Mouse (Mus musculus) neural tube, embryonic 11.5 days (tissue): ENCODE measurements around the gene Znrf3. TPM values are rescaled to one million over a fixed set of nuclear protein-coding genes. Genes with fewer than 3 reads are reported as not detected.

Experiments
- ATAC-seq: fragments of 200-750 bp; cut with Nextera tagmentation; 2 replicates; pipeline ENCODE4 v1.8.0; 2017; ENCODE audit warnings: moderate number of reproducible peaks, mild to moderate bottlenecking, moderate TSS enrichment, moderate library complexity; ENCODE audit not compliant: insufficient read depth, low FRiP score, low TSS enrichment
- DNase-seq: peaks from one replicate; pipeline ENCODE4 v3.0.0-alpha.2; 2015; ENCODE audit warnings: low spot score
- H3K27ac ChIP-seq: fragments of 300-500 bp; sonication (generic); 2 replicates; pipeline ENCODE4 v1.5.1; 2014; ENCODE audit warnings: low read depth, mild to moderate bottlenecking, low read length
- H3K27me3 ChIP-seq: fragments of 300-500 bp; sonication (generic); 2 replicates; pipeline ENCODE4 v1.6.1; 2014; ENCODE audit warnings: mild to moderate bottlenecking, low read length, mixed read lengths; ENCODE audit not compliant: control insufficient read depth, insufficient read depth
- H3K36me3 ChIP-seq: fragments of 300-500 bp; sonication (generic); 2 replicates; pipeline ENCODE4 v1.6.1; 2014; ENCODE audit warnings: mild to moderate bottlenecking, low read length, moderate library complexity, mixed read lengths; ENCODE audit not compliant: control insufficient read depth, insufficient read depth
- H3K4me1 ChIP-seq: fragments of 300-500 bp; sonication (generic); 2 replicates; pipeline ENCODE4 v1.6.1; 2014; ENCODE audit warnings: low read length, mixed read lengths; ENCODE audit not compliant: control insufficient read depth, insufficient read depth
- H3K4me2 ChIP-seq: fragments of 300-500 bp; sonication (generic); 2 replicates; pipeline ENCODE4 v1.6.1; 2014; ENCODE audit warnings: low read depth, mild to moderate bottlenecking, moderate library complexity
- H3K4me3 ChIP-seq: fragments of 300-500 bp; sonication (generic); 2 replicates; pipeline ENCODE4 v1.5.1; 2014; ENCODE audit warnings: low read depth, low read length
- H3K9ac ChIP-seq: fragments of 300-500 bp; sonication (generic); 2 replicates; pipeline ENCODE4 v1.6.1; 2014; ENCODE audit warnings: mild to moderate bottlenecking, low read length
- H3K9me3 ChIP-seq: fragments of 300-500 bp; sonication (generic); 2 replicates; pipeline ENCODE4 v1.6.1; 2016; ENCODE audit warnings: low read length; ENCODE audit not compliant: control insufficient read depth
- WGBS: fragments of 180-500 bp; shearing (Covaris S2); extraction: QIAGEN DNeasy Blood & Tissue Kit; methylation state at CpG from one replicate; pipeline ENCODE4 v1.1.7; 2014; 5-methylcytosine and 5-hydroxymethylcytosine counted together
- polyA plus RNA-seq: library from polyadenylated mRNA; unstranded; fragments of >200 nt; fragmentation: Nextera tagmentation; extraction: Ambion mirVana; gene quantifications from 2 replicates; pipeline ENCODE4 v1.2.1, GENCODE M21; 2014

Gene Znrf3
- polyA plus RNA-seq, 1 experiment from 2014 or later = 9.4 TPM

- Histone ChIP-seq H3K4me2 (no peak overlapping the region), H3K4me1 (peaks cover 4% of the 10 kb centered on the region; the same call in 1 of the 2 replicates), H3K27ac (no peak overlapping the region), H3K9me3 (no peaks in the 10 kb centered on the region), H3K36me3 (no peaks in the 10 kb centered on the region), H3K9ac (no peak overlapping the region), H3K4me3 (no peak overlapping the region), H3K27me3 (no peaks in the 10 kb centered on the region)
- ATAC-seq = no peak
- WGBS = 44% methylated on average over 4 of the region's 4 CpGs
- DNase-seq = no peak
Observed at GRCm38 (mm10) chr11:5421506-5422251, 23.0 kb downstream of the Znrf3 start.

GRCm38 (mm10) chr11:5415617-5416338, 28.9 kb downstream of the Znrf3 start:
- Histone ChIP-seq H3K4me2 (no peak overlapping the region), H3K9me3 (no peaks in the 10 kb centered on the region), H3K27ac (peak overlapping the region; percentile 47; the same call in 1 of the 2 replicates), H3K4me3 (no peak overlapping the region), H3K36me3 (no peaks in the 10 kb centered on the region), H3K27me3 (no peaks in the 10 kb centered on the region), H3K4me1 (peaks cover 19% of the 10 kb centered on the region), H3K9ac (no peak overlapping the region)
- ATAC-seq = no peak
- 10% methylated on average over 6 of the region's 6 CpGs for WGBS
- DNase-seq = peak; percentile 48

DNA sequence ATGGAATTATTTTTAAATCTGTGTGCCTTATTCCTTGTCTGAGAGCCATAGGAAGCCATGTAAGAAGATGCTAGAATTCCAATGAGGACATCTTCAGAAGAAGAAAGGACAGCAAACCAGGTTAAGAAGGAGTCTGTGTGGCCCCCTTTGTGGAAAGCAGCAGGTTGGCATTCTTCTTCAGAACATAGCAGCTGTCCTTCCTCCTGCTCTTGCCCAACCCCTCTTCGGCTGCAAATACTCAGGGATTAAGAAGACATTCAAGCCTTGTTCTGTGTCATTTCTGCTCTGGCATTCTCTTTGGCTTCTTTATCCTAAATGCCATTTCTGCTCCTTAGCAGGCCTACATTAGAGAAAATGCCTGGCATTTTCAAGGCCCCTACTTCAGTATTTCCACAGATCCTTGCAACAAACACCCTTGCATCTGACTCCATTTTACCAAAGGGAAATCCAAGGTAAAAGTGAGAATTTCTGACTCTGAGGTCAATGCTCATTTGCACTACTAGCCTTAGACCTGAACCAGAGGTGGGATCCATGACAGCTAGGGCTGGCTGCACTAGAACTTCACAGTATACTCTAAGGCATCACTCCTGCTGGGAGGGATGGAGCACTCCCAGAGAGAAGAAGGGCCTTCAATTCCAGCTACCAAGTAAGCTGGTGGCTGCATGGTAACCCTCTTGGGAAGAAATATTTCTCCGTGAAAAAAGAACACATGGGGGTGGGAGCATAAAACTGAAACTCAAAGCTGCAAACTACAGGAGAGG, 29.6 kb downstream of the Znrf3 start:
- no peaks in the 10 kb centered on the region for H3K27me3 ChIP-seq
- H3K4me3 ChIP-seq = no peak overlapping the region
- DNase-seq (no peak), ATAC-seq (no peak)
- H3K9ac ChIP-seq = no peak overlapping the region
- no peak overlapping the region for H3K27ac ChIP-seq
- H3K36me3 ChIP-seq = no peaks in the 10 kb centered on the region
- peaks cover 19% of the 10 kb centered on the region for H3K4me1 ChIP-seq
- H3K4me2 ChIP-seq = no peak overlapping the region
- WGBS = 27% methylated on average over 2 of the region's 2 CpGs
- no peaks in the 10 kb centered on the region for H3K9me3 ChIP-seq

DNA sequence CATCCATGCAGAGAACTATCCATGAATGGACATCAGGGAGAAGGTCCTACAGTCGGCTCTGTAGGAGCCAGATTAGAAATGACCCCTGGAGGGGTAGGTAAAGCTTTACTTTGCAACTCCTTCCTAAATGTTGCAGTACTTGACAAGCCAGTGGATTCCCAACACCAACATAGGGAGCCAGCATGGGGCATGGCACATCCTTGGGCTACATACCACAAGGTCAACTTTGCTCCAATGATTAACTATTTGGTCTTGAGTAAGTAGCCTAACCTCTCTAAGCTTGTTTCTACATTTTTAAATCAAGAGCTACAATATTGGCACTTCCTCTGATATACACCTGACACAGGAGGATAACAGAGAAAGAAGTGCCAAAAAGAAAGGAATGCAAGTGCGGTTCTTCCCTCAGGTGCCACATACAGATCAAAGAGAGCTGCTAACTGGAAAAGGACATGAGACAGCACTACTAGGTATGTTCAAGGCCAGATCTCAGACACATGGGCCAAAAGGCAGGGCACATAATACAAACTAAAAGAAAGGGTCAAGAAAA, 31.9 kb downstream of the Znrf3 start:
- no peaks in the 10 kb centered on the region; the same call in 1 of the 2 replicates for H3K9me3 ChIP-seq
- ATAC-seq (no peak), DNase-seq (no peak)
- H3K4me2 ChIP-seq = no peak overlapping the region
- H3K9ac ChIP-seq = no peak overlapping the region
- H3K27ac ChIP-seq = no peak overlapping the region
- no peaks in the 10 kb centered on the region for H3K36me3 ChIP-seq
- H3K27me3 ChIP-seq = no peaks in the 10 kb centered on the region
- peaks cover 19% of the 10 kb centered on the region for H3K4me1 ChIP-seq
- H3K4me3 ChIP-seq = no peak overlapping the region
- WGBS = 66% methylated on average over 2 of the region's 2 CpGs

DNA sequence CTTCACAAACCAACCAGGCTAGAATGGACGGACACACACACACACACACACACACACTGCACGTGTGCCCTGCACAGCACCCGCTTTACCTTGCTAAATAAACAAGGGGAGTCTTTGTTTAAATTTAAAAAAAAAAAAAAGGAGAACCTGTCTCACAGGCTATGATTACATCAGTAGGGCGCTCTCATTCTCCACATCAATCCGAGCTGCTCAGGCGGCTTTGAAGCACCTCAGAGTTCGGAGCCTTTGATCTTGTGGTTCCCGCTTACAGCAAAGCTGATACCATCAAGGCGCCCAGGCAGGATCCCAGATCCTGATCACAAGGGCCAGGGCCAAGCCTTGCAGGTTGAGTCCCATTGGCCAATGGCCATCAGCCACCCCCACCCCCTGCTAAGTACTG, 33.1 kb downstream of the Znrf3 start:
- ATAC-seq = no peak

GRCm38 (mm10) chr11:5404180-5404579, 40.5 kb downstream of the Znrf3 start:
- no peaks in the 10 kb centered on the region for H3K9me3 ChIP-seq
- no peak overlapping the region for H3K9ac ChIP-seq
- no peak overlapping the region for H3K4me3 ChIP-seq
- 79% methylated on average over 2 of the region's 2 CpGs for WGBS
- H3K36me3 ChIP-seq = no peaks in the 10 kb centered on the region
- H3K27ac ChIP-seq = no peak overlapping the region
- no peak for DNase-seq
- no peaks in the 10 kb centered on the region for H3K27me3 ChIP-seq
- no peaks in the 10 kb centered on the region for H3K4me1 ChIP-seq
- no peak overlapping the region for H3K4me2 ChIP-seq
- no peak for ATAC-seq

More for the DNA sequence above, 33.1 kb downstream of the Znrf3 start:
- Histone ChIP-seq H3K27me3 (no peaks in the 10 kb centered on the region), H3K4me3 (no peak overlapping the region), H3K36me3 (no peaks in the 10 kb centered on the region), H3K9ac (no peak overlapping the region), H3K27ac (no peak overlapping the region), H3K4me2 (no peak overlapping the region), H3K4me1 (peaks cover 17% of the 10 kb centered on the region), H3K9me3 (no peaks in the 10 kb centered on the region; the same call in 1 of the 2 replicates)
- DNase-seq = no peak
- 25% methylated on average over 9 of the region's 9 CpGs for WGBS

GRCm38 (mm10) chr11:5402127-5402733, 42.4 kb downstream of the Znrf3 start:
- no peaks in the 10 kb centered on the region for H3K4me1 ChIP-seq
- H3K27ac ChIP-seq = no peak overlapping the region
- no peaks in the 10 kb centered on the region for H3K27me3 ChIP-seq
- no peaks in the 10 kb centered on the region for H3K9me3 ChIP-seq
- WGBS = 63% methylated on average over 4 of the region's 4 CpGs
- no peak overlapping the region for H3K9ac ChIP-seq
- H3K36me3 ChIP-seq = no peaks in the 10 kb centered on the region
- H3K4me3 ChIP-seq = no peak overlapping the region
- no peak overlapping the region for H3K4me2 ChIP-seq
- DNase-seq = no peak
- ATAC-seq = no peak

GRCm38 (mm10) chr11:5398301-5399053, 46.2 kb downstream of the Znrf3 start:
- H3K36me3 ChIP-seq = no peaks in the 10 kb centered on the region
- no peaks in the 10 kb centered on the region for H3K4me1 ChIP-seq
- ATAC-seq = no peak
- H3K9me3 ChIP-seq = no peaks in the 10 kb centered on the region
- H3K27me3 ChIP-seq = no peaks in the 10 kb centered on the region
- DNase-seq = no peak
- no peak overlapping the region for H3K4me2 ChIP-seq
- no peak overlapping the region for H3K27ac ChIP-seq
- H3K9ac ChIP-seq = no peak overlapping the region
- WGBS = 66% methylated on average over 3 of the region's 3 CpGs
- no peak overlapping the region for H3K4me3 ChIP-seq
